Mouse (Mus musculus): Measurements from ENCODE around the gene Map4k4. TPM values are rescaled to one million over a fixed set of nuclear protein-coding genes. Genes with fewer than 3 reads are reported as not detected.

Gene Map4k4
- 31.1 and 35.7 TPM in 2 replicates for polyA plus RNA-seq (2015; fragmentation: Nextera tagmentation; extraction: Ambion mirVana)

GRCm38 (mm10) chr1:39900181-39901005 is at the start of gene Map4k4:
Gene Map4k4 (plus strand): TSS chr1:39900913.
- H3K4me3 ChIP-seq (replicated peaks) = peak within 1 kb of the TSS; percentile 94
- peak within 1 kb of the TSS; percentile 86 for H3K4me2 ChIP-seq
- H3K9ac ChIP-seq (replicated peaks) = peak within 1 kb of the TSS; percentile 99
- ATAC-seq (ENCODE audit: low FRiP score) = peak; percentile 88
- H3K27ac ChIP-seq (replicated peaks) = peak within 1 kb of the TSS; percentile 99
- no peaks in the 10 kb centered on the region for H3K9me3 ChIP-seq (replicated peaks)
- peaks cover 38% of the 10 kb centered on the region for H3K4me1 ChIP-seq
- no peaks in the 10 kb centered on the region for H3K36me3 ChIP-seq
- no peaks in the 10 kb centered on the region for H3K27me3 ChIP-seq (replicated peaks)
- WGBS = under 1% methylated on average over 61 of the region's 97 CpGs

GRCm38 (mm10) chr1:39855949-39856348 is 44.8 kb upstream of the Map4k4 start:
- H3K9ac ChIP-seq (replicated peaks) = no peak overlapping the region
- 86% methylated on average over 6 of the region's 6 CpGs for WGBS
- H3K27ac ChIP-seq (replicated peaks) = no peak overlapping the region
- no peak overlapping the region for H3K4me3 ChIP-seq (replicated peaks)
- H3K9me3 ChIP-seq (replicated peaks) = no peaks in the 10 kb centered on the region
- no peaks in the 10 kb centered on the region for H3K36me3 ChIP-seq
- no peak overlapping the region for H3K4me2 ChIP-seq
- H3K27me3 ChIP-seq (replicated peaks) = no peaks in the 10 kb centered on the region
- no peaks in the 10 kb centered on the region for H3K4me1 ChIP-seq
- no peak for ATAC-seq (ENCODE audit: low FRiP score)

GRCm38 (mm10) chr1:39856795-39857447 is 43.8 kb upstream of the Map4k4 start:
- Histone ChIP-seq H3K36me3 (no peaks in the 10 kb centered on the region), H3K4me3 (replicated peaks) (no peak overlapping the region), H3K27me3 (replicated peaks) (no peaks in the 10 kb centered on the region), H3K9me3 (replicated peaks) (no peaks in the 10 kb centered on the region), H3K27ac (replicated peaks) (no peak overlapping the region), H3K9ac (replicated peaks) (no peak overlapping the region), H3K4me2 (no peak overlapping the region), H3K4me1 (no peaks in the 10 kb centered on the region)
- no peak for ATAC-seq (ENCODE audit: low FRiP score)
- 80% methylated on average over 7 of the region's 7 CpGs for WGBS

- Histone ChIP-seq H3K36me3 (no peaks in the 10 kb centered on the region), H3K4me1 (no peaks in the 10 kb centered on the region), H3K9ac (replicated peaks) (no peak overlapping the region), H3K4me2 (no peak overlapping the region), H3K4me3 (replicated peaks) (no peak overlapping the region), H3K9me3 (replicated peaks) (no peaks in the 10 kb centered on the region), H3K27ac (replicated peaks) (no peak overlapping the region), H3K27me3 (replicated peaks) (no peaks in the 10 kb centered on the region)
- 78% methylated on average over 6 of the region's 6 CpGs for WGBS
- ATAC-seq (ENCODE audit: low FRiP score) = no peak
These were observed 43.3 kb upstream of the Map4k4 start for GRCm38 (mm10) chr1:39857448-39857820.

GRCm38 (mm10) chr1:39859213-39859612 is 41.5 kb upstream of the Map4k4 start:
- Histone ChIP-seq H3K4me3 (replicated peaks) (no peak overlapping the region), H3K9ac (replicated peaks) (no peak overlapping the region), H3K27ac (replicated peaks) (no peak overlapping the region), H3K4me1 (no peaks in the 10 kb centered on the region), H3K4me2 (no peak overlapping the region), H3K9me3 (replicated peaks) (no peaks in the 10 kb centered on the region), H3K36me3 (no peaks in the 10 kb centered on the region), H3K27me3 (replicated peaks) (no peaks in the 10 kb centered on the region)
- ATAC-seq (ENCODE audit: low FRiP score) = no peak
- 38% methylated on average over 6 of the region's 6 CpGs for WGBS

GRCm38 (mm10) chr1:39866367-39867141 is 34.2 kb upstream of the Map4k4 start:
- Histone ChIP-seq H3K4me3 (replicated peaks) (no peak overlapping the region), H3K9ac (replicated peaks) (no peak overlapping the region), H3K4me1 (peaks cover 17% of the 10 kb centered on the region), H3K4me2 (no peak overlapping the region), H3K36me3 (no peaks in the 10 kb centered on the region), H3K9me3 (replicated peaks) (no peaks in the 10 kb centered on the region), H3K27ac (replicated peaks) (no peak overlapping the region), H3K27me3 (replicated peaks) (no peaks in the 10 kb centered on the region)
- no peak for ATAC-seq (ENCODE audit: low FRiP score)
- 86% methylated on average over 9 of the region's 9 CpGs for WGBS

GRCm38 (mm10) chr1:39867142-39867525 is 33.6 kb upstream of the Map4k4 start:
- ATAC-seq (ENCODE audit: low FRiP score) = no peak
- 86% methylated on average over 7 of the region's 7 CpGs for WGBS

DNA sequence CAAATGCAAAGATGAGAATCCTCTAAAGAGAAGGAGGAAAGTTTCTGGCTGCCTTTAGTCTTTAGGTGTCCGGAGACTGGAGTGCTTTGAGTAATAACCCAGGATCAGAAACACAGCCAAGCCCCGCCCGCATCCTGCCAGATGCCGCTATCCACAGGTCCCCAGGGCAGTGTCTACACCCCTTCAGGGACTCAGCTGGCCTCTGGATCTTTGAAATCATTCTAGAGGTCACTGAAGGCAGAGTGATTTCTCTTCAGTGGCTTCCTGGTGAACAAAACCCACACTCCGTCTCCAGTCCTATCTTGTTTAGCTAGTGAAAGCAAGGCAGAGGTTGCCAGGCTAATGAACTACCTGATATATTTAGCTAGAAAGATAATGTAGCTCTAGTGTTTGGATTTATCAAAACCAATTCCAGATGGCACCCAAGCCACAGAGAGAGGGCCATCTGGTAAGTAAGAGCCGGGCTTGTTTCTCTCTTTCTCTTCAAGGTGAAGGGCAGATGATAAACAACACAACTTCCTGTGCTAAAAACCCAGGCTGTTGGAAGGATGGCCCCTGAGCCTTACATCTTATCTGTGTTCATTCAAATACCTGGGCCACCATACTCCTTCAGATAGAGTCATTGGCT is 32.6 kb upstream of the Map4k4 start:
- WGBS = 41% methylated on average over 6 of the region's 6 CpGs
- H3K9me3 ChIP-seq (replicated peaks) = no peaks in the 10 kb centered on the region
- ATAC-seq (ENCODE audit: low FRiP score) = no peak
- H3K4me1 ChIP-seq = peaks cover 17% of the 10 kb centered on the region
- H3K36me3 ChIP-seq = no peaks in the 10 kb centered on the region
- no peak overlapping the region for H3K4me3 ChIP-seq (replicated peaks)
- H3K4me2 ChIP-seq = no peak overlapping the region
- H3K9ac ChIP-seq (replicated peaks) = no peak overlapping the region
- H3K27me3 ChIP-seq (replicated peaks) = no peaks in the 10 kb centered on the region
- no peak overlapping the region for H3K27ac ChIP-seq (replicated peaks)

More at GRCm38 (mm10) chr1:39867142-39867525, 33.6 kb upstream of the Map4k4 start:
- Histone ChIP-seq H3K4me1 (peaks cover 17% of the 10 kb centered on the region), H3K4me2 (no peak overlapping the region), H3K9ac (replicated peaks) (no peak overlapping the region), H3K27me3 (replicated peaks) (no peaks in the 10 kb centered on the region), H3K36me3 (no peaks in the 10 kb centered on the region), H3K4me3 (replicated peaks) (no peak overlapping the region), H3K27ac (replicated peaks) (no peak overlapping the region), H3K9me3 (replicated peaks) (no peaks in the 10 kb centered on the region)

- Histone ChIP-seq H3K9ac (replicated peaks) (no peak overlapping the region), H3K4me3 (replicated peaks) (no peak overlapping the region), H3K36me3 (no peaks in the 10 kb centered on the region), H3K4me2 (no peak overlapping the region), H3K27ac (replicated peaks) (no peak overlapping the region), H3K4me1 (peaks cover 17% of the 10 kb centered on the region), H3K9me3 (replicated peaks) (no peaks in the 10 kb centered on the region), H3K27me3 (replicated peaks) (no peaks in the 10 kb centered on the region)
- ATAC-seq (ENCODE audit: low FRiP score) = no peak
- WGBS = 70% methylated on average over 10 of the region's 10 CpGs
These were observed 31.7 kb upstream of the Map4k4 start for GRCm38 (mm10) chr1:39868825-39869571.

- no peak overlapping the region for H3K27ac ChIP-seq (replicated peaks)
- H3K4me3 ChIP-seq (replicated peaks) = no peak overlapping the region
- H3K4me2 ChIP-seq = peak overlapping the region; percentile 29
- no peaks in the 10 kb centered on the region for H3K36me3 ChIP-seq
- H3K4me1 ChIP-seq = peaks cover 17% of the 10 kb centered on the region
- H3K27me3 ChIP-seq (replicated peaks) = no peaks in the 10 kb centered on the region
- H3K9me3 ChIP-seq (replicated peaks) = no peaks in the 10 kb centered on the region
- H3K9ac ChIP-seq (replicated peaks) = no peak overlapping the region
- 39% methylated on average over 12 of the region's 12 CpGs for WGBS
- 0 out of 2 replicates have a peak, but pooled peaks have one; percentile 31 for ATAC-seq (ENCODE audit: low FRiP score)
These were observed 31.0 kb upstream of the Map4k4 start for GRCm38 (mm10) chr1:39869721-39870201.

DNA sequence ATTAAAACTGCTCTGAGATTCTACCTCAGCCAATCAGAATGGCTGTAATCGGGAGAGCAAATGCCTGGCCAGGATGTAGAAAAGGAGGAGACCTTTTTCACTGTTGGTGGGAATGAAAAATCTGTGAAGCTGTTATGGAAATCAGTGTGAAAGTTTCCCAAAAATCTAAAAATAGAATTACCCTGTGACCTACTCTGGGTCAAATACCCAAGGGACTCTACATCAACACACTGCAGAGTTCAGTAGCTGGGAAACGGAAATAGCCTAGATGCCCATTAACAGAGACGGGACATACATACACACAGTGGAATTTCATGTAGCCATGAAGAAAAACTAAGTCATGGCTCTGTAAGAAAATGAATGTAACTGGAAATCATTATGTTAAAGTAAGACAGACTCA is 22.7 kb upstream of the Map4k4 start:
- no peaks in the 10 kb centered on the region for H3K27me3 ChIP-seq (replicated peaks)
- no peak overlapping the region for H3K4me2 ChIP-seq
- H3K4me3 ChIP-seq (replicated peaks) = no peak overlapping the region
- H3K27ac ChIP-seq (replicated peaks) = no peak overlapping the region
- no peaks in the 10 kb centered on the region for H3K36me3 ChIP-seq
- no peaks in the 10 kb centered on the region for H3K4me1 ChIP-seq
- no peaks in the 10 kb centered on the region for H3K9me3 ChIP-seq (replicated peaks)
- no peak overlapping the region for H3K9ac ChIP-seq (replicated peaks)
- ATAC-seq (ENCODE audit: low FRiP score) = no peak
- 74% methylated on average over 3 of the region's 3 CpGs for WGBS

All from neural tube, embryonic 15.5 days (tissue).